Mouse (Mus musculus) G1E (cell line): ENCODE data around the gene Uri1.

Experiments used
- CTCF ChIP-seq: IDR thresholded peaks from 2 replicates; pipeline ENCODE4 v1.5.1; 2012; ENCODE audit warnings: low read depth, low read length, inconsistent platforms, mixed read lengths
- GATA1 ChIP-seq: IDR thresholded peaks from 2 replicates; pipeline ENCODE4 v1.6.1; 2012; ENCODE audit warnings: borderline replicate concordance, low read length, inconsistent platforms, mixed read lengths
- GATA2 ChIP-seq: IDR thresholded peaks from 2 replicates; pipeline ENCODE4 v1.6.1; 2012; ENCODE audit warnings: low read depth, low read length, inconsistent platforms, borderline replicate concordance
- POLR2AphosphoS5 ChIP-seq: IDR thresholded peaks from 2 replicates; pipeline ENCODE4 v1.6.1; 2012; ENCODE audit warnings: low read depth, low read length, inconsistent platforms; ENCODE audit not compliant: insufficient replicate concordance
- TAL1 ChIP-seq: conservative IDR thresholded peaks from 2 replicates; pipeline ENCODE4 v1.6.1; 2012; ENCODE audit warnings: low read depth, low read length, inconsistent platforms, mixed read lengths

GRCm38 (mm10) chr7:37916762-37917439, 106.5 kb downstream of the Uri1 start:
- TF ChIP-seq TAL1 (no peak), CTCF (no peak), POLR2AphosphoS5 (no peak), GATA1 (no peak), GATA2 (no peak)
